Mouse (Mus musculus): Measurements from ENCODE around the gene Gm29106. TPM values are rescaled to one million over a fixed set of nuclear protein-coding genes. Genes with fewer than 3 reads are reported as not detected.
"Not testable (repeated sequence)": the region's sequence is repeated elsewhere in the genome, so short reads cannot be mapped to it uniquely, and the experiment has no call there.

Gene Gm29106
- polyA plus RNA-seq (2015; fragmentation: Nextera tagmentation; extraction: Ambion mirVana), result 0.09 TPM in 1 of 2 replicates, not detected in the other

- H3K9me3 ChIP-seq; H3K27me3 ChIP-seq; H3K9ac ChIP-seq; ATAC-seq (ENCODE audit: borderline replicate concordance, extremely low read depth, low FRiP score, low TSS enrichment); H3K4me2 ChIP-seq; H3K36me3 ChIP-seq; H3K4me1 ChIP-seq; H3K4me3 ChIP-seq; H3K27ac ChIP-seq: not testable (repeated sequence)
- 62% methylated on average over 2 of the region's 2 CpGs for WGBS
Measured at GRCm38 (mm10) chr1:118176242-118176641, at the start of gene Gm29106. Gene Gm29106, plus strand, starts transcription at chr1:118176542.

- ATAC-seq (ENCODE audit: borderline replicate concordance, extremely low read depth, low FRiP score, low TSS enrichment), result no peak
- no peaks in the 10 kb centered on the region for H3K4me1 ChIP-seq
- 57% methylated on average over 1 of the region's 1 CpGs for WGBS
- no peak overlapping the region for H3K9ac ChIP-seq
- no peak overlapping the region for H3K27ac ChIP-seq
- H3K4me3 ChIP-seq, result no peak overlapping the region
- no peak overlapping the region for H3K4me2 ChIP-seq
- no peaks in the 10 kb centered on the region for H3K36me3 ChIP-seq
- no peaks in the 10 kb centered on the region for H3K9me3 ChIP-seq
- H3K27me3 ChIP-seq, result no peaks in the 10 kb centered on the region
Measured at GRCm38 (mm10) chr1:118228540-118228939, 52.2 kb downstream of the Gm29106 start.

- Histone ChIP-seq H3K4me1 (no peaks in the 10 kb centered on the region), H3K27ac (no peak overlapping the region), H3K4me2 (no peak overlapping the region), H3K4me3 (no peak overlapping the region), H3K27me3 (no peaks in the 10 kb centered on the region), H3K36me3 (no peaks in the 10 kb centered on the region), H3K9ac (no peak overlapping the region), H3K9me3 (no peaks in the 10 kb centered on the region)
- ATAC-seq (ENCODE audit: borderline replicate concordance, extremely low read depth, low FRiP score, low TSS enrichment), result no peak
- WGBS, result 66% methylated on average over 1 of the region's 1 CpGs
Measured at GRCm38 (mm10) chr1:118236032-118236431, 59.7 kb downstream of the Gm29106 start.

Other genes starting within 250 kb of the Gm29106 start
- not detected in 2 replicates for gene Gm28168, start 248.5 kb upstream of the Gm29106 start, polyA plus RNA-seq (2015; fragmentation: Nextera tagmentation; extraction: Ambion mirVana)
- not detected in 2 replicates for gene Gm7145, start 210.6 kb upstream of the Gm29106 start, polyA plus RNA-seq (2015; fragmentation: Nextera tagmentation; extraction: Ambion mirVana)
- 292 and 307 TPM in 2 replicates for gene Tsn, start 135.2 kb downstream of the Gm29106 start, polyA plus RNA-seq (2015; fragmentation: Nextera tagmentation; extraction: Ambion mirVana)
- gene Nifk, start 145.3 kb downstream of the Gm29106 start, polyA plus RNA-seq (2015; fragmentation: Nextera tagmentation; extraction: Ambion mirVana), result 71.7 and 71.9 TPM in 2 replicates
- gene Clasp1, start 212.5 kb downstream of the Gm29106 start, polyA plus RNA-seq (2015; fragmentation: Nextera tagmentation; extraction: Ambion mirVana), result 40.1 and 44.1 TPM in 2 replicates